Mouse (Mus musculus) hindbrain, embryonic 13.5 days (tissue): Measurements from ENCODE around the gene Cdh6. TPM values are rescaled to one million over a fixed set of nuclear protein-coding genes. Genes with fewer than 3 reads are reported as not detected.

Source experiments
- ATAC-seq: fragments of 200-750 bp; cut with Nextera tagmentation; 2 replicates; pipeline ENCODE4 v1.8.0; 2017; ENCODE audit warnings: moderate TSS enrichment; ENCODE audit not compliant: low FRiP score
- H3K27ac ChIP-seq: fragments of 300-500 bp; sonication (generic); 2 replicates; pipeline ENCODE4 v1.5.1; 2015; ENCODE audit warnings: inconsistent platforms, mild to moderate bottlenecking, moderate library complexity
- H3K27me3 ChIP-seq: fragments of 300-500 bp; sonication (generic); 2 replicates; pipeline ENCODE4 v1.6.1; 2015; ENCODE audit warnings: mild to moderate bottlenecking, inconsistent platforms
- H3K36me3 ChIP-seq: fragments of 300-500 bp; sonication (generic); 2 replicates; pipeline ENCODE4 v1.6.1; 2015; ENCODE audit warnings: mild to moderate bottlenecking, inconsistent platforms
- H3K4me1 ChIP-seq: fragments of 300-500 bp; sonication (generic); replicated peaks from 2 replicates; pipeline ENCODE4 v1.6.1; 2015; ENCODE audit warnings: inconsistent platforms
- H3K4me2 ChIP-seq: fragments of 300-500 bp; sonication (generic); 2 replicates; pipeline ENCODE4 v1.6.1; 2015; ENCODE audit warnings: inconsistent platforms, mild to moderate bottlenecking, moderate library complexity
- H3K4me3 ChIP-seq: fragments of 300-500 bp; sonication (generic); 2 replicates; pipeline ENCODE4 v1.5.1; 2015; ENCODE audit warnings: mild to moderate bottlenecking, inconsistent platforms
- H3K9ac ChIP-seq: fragments of 300-500 bp; sonication (generic); 2 replicates; pipeline ENCODE4 v1.6.1; 2015; ENCODE audit warnings: mild to moderate bottlenecking, inconsistent platforms
- H3K9me3 ChIP-seq: fragments of 300-500 bp; sonication (generic); 2 replicates; pipeline ENCODE4 v1.6.1; 2016; ENCODE audit warnings: inconsistent platforms
- WGBS: fragments of 180-500 bp; shearing (Covaris S2); methylation state at CpG from one replicate; pipeline ENCODE4 v1.1.7; 2015; 5-methylcytosine and 5-hydroxymethylcytosine counted together
- polyA plus RNA-seq: library from polyadenylated mRNA; unstranded; fragments of >200 nt; fragmentation: Nextera tagmentation; extraction: Ambion mirVana; gene quantifications from 2 replicates; pipeline ENCODE4 v1.2.1, GENCODE M21; 2015

The Cdh6 gene
- polyA plus RNA-seq, 1 experiment from 2014 or later, result 13.7 TPM

DNA sequence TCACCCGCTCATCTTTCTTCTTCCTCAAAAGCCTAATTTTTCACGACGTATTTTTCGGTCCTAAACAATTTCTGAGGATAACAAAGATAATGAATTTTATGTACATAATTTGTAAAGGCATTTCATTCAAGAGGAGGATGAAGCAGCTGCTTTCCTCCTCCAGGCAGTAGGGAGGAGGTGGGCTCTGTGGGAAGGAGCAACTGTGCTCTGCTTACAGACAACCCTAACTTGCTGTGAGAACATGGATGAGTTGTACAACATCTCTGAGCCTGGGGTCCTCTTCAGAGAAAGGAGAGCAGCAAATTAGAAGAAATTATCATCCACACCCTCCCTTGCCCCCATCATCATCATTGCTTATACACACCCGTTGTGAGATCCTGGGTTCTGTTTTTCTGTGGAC is 33.8 kb downstream of the Cdh6 start:
- H3K27ac ChIP-seq, result no peak overlapping the region
- H3K4me3 ChIP-seq, result no peak overlapping the region
- 0 out of 2 replicates have a peak, but pooled peaks cover 2% of the 10 kb centered on the region for H3K9me3 ChIP-seq
- H3K36me3 ChIP-seq, result no peaks in the 10 kb centered on the region
- no peak overlapping the region for H3K9ac ChIP-seq
- H3K4me2 ChIP-seq, result no peak overlapping the region
- 71% methylated on average over 5 of the region's 5 CpGs for WGBS
- no peaks in the 10 kb centered on the region for H3K27me3 ChIP-seq
- H3K4me1 ChIP-seq, result peaks cover 17% of the 10 kb centered on the region
- ATAC-seq, result no peak

DNA sequence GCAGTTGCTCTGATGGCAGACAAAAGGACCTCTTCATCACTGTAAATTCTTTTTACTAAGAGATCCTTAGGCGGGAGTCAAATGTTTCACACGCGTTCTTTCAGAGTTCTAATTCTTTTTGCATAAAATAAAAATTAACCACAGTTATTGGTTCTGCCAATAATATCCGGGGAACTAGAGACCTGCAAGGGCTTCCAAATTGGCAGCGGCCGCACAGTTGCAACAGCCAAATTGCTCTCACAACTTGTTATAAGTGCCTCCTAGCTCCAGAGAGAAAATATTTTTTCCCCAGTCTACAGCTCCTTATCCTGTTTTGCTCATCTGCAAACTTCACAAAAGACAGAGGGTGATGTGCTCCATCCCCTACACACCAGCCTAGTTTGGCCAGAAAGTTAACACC is 36.3 kb downstream of the Cdh6 start:
- Histone ChIP-seq H3K27me3 (no peaks in the 10 kb centered on the region), H3K27ac (no peak overlapping the region), H3K4me2 (no peak overlapping the region), H3K4me3 (no peak overlapping the region), H3K36me3 (no peaks in the 10 kb centered on the region), H3K4me1 (peaks cover 17% of the 10 kb centered on the region), H3K9me3 (no peaks in the 10 kb centered on the region), H3K9ac (no peak overlapping the region)
- WGBS, result 80% methylated on average over 6 of the region's 6 CpGs
- no peak for ATAC-seq

DNA sequence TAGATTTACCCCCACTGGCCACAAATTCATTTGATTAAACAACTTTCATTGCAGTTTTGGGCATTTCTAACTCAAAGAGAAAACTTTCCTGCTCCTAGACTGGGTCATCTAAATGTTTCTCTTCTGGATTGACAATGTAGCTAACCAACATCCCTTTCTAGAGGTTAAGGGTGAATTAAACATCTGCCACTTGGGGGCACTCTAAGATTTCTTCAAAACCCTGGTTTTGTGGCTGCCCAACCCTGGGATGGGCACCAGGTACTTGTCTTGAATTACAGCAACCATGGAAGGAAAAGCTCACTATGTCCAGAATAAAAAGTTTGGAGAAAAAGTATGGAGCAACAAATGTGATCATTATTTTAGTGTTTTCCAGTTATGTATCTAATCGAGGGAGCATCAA is 39.4 kb downstream of the Cdh6 start:
- Histone ChIP-seq H3K4me1 (peaks cover 17% of the 10 kb centered on the region), H3K4me3 (no peak overlapping the region), H3K27ac (no peak overlapping the region), H3K9me3 (no peaks in the 10 kb centered on the region), H3K4me2 (no peak overlapping the region), H3K27me3 (no peaks in the 10 kb centered on the region), H3K9ac (no peak overlapping the region), H3K36me3 (no peaks in the 10 kb centered on the region)
- WGBS, result 83% methylated on average over 1 of the region's 1 CpGs
- no peak for ATAC-seq

DNA sequence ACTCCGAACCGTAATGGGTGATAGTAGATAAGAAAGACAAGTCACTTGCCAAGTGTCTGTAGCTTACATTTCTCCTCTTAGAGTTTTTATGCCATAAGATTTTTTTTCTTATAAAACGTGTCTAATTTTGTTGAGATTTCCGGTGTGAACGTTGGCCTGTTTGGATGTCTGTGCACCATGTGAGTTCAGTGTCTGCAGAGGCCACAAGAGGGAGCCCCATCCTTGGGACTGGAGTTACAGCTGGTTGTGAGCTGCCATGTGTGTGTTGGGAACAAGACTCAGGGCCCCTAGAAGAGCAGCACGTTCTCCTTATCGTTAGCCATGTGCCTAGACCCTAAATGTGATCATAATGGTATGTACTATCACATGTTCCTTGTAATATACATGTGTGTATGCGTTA is 40.1 kb downstream of the Cdh6 start:
- WGBS, result 95% methylated on average over 8 of the region's 8 CpGs
- no peak overlapping the region for H3K4me2 ChIP-seq
- no peak overlapping the region for H3K9ac ChIP-seq
- H3K27me3 ChIP-seq, result no peaks in the 10 kb centered on the region
- no peak overlapping the region for H3K27ac ChIP-seq
- H3K4me3 ChIP-seq, result no peak overlapping the region
- H3K9me3 ChIP-seq, result no peaks in the 10 kb centered on the region
- ATAC-seq, result no peak
- H3K36me3 ChIP-seq, result no peaks in the 10 kb centered on the region
- peaks cover 17% of the 10 kb centered on the region for H3K4me1 ChIP-seq

DNA sequence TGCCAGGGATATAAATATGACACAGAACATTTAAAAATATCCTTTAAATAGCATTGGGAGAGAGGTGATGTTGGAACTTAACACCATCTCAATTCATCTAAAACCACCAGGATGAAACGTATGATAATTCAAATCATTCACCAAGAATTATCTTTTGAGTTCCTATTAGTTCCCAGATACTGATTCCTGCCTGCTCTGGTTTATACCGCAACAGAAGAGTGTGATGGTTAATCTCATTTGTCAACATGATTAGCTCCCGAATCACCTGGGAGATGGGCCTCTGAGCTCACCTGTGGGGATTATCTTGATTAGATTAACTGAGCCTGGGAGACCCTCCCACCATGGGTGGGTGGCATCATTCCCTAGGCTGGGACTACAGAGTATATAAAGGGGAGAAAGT is 41.0 kb downstream of the Cdh6 start:
- ATAC-seq, result no peak
- WGBS, result 91% methylated on average over 3 of the region's 3 CpGs

DNA sequence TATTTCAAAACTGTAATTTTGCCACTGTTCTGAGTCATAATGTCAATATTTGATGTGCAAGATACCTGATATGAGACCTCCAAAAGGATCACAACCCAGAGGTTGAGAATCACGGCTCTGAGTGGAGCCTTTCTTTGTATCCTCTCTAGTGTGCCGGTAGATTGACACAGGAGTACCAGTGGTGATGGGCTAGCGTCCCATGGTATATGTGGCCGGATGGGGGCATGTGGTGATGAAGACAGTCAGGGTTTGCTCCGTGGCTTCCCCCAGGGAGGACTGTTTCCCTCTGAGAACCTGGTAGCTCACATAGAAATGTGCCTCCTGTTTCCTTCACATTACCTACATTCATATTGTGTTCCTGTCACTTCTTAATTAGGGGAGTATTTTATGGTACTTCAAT is 43.2 kb downstream of the Cdh6 start:
- Histone ChIP-seq H3K9ac (no peak overlapping the region), H3K4me3 (no peak overlapping the region), H3K27me3 (no peaks in the 10 kb centered on the region), H3K27ac (no peak overlapping the region), H3K36me3 (no peaks in the 10 kb centered on the region), H3K4me2 (no peak overlapping the region), H3K4me1 (no peaks in the 10 kb centered on the region), H3K9me3 (no peaks in the 10 kb centered on the region)
- 73% methylated on average over 5 of the region's 5 CpGs for WGBS
- ATAC-seq, result no peak

More for the DNA sequence above, 41.0 kb downstream of the Cdh6 start:
- Histone ChIP-seq H3K9me3 (no peaks in the 10 kb centered on the region), H3K9ac (no peak overlapping the region), H3K4me1 (peaks cover 17% of the 10 kb centered on the region), H3K27me3 (no peaks in the 10 kb centered on the region), H3K36me3 (no peaks in the 10 kb centered on the region), H3K27ac (no peak overlapping the region), H3K4me3 (no peak overlapping the region), H3K4me2 (no peak overlapping the region)

DNA sequence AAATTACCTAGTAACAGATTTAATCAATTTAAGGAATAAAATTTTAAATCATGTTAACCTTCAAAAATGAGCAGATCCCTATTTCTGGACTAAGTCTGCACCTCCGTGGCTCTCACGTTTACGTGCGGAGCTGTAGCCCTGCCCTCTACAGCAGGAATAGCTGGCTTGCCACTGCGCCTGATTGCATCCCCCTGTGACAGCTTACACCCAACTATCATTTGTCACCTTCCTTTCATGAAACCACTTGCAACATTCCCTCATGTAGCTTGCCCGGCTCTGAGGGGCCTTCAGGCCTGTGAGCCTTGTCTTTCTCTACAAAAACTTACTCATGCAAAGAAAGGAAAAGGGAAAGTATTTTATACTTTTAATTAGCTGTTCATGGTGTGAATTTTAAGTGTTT is 73.1 kb downstream of the Cdh6 start:
- peaks cover 3% of the 10 kb centered on the region; the same call in 1 of the 2 replicates for H3K4me1 ChIP-seq
- 60% methylated on average over 6 of the region's 6 CpGs for WGBS
- no peaks in the 10 kb centered on the region for H3K27me3 ChIP-seq
- no peaks in the 10 kb centered on the region for H3K9me3 ChIP-seq
- H3K4me3 ChIP-seq, result no peak overlapping the region
- H3K27ac ChIP-seq, result no peak overlapping the region
- H3K9ac ChIP-seq, result no peak overlapping the region
- H3K36me3 ChIP-seq, result no peaks in the 10 kb centered on the region
- H3K4me2 ChIP-seq, result no peak overlapping the region
- ATAC-seq, result no peak

DNA sequence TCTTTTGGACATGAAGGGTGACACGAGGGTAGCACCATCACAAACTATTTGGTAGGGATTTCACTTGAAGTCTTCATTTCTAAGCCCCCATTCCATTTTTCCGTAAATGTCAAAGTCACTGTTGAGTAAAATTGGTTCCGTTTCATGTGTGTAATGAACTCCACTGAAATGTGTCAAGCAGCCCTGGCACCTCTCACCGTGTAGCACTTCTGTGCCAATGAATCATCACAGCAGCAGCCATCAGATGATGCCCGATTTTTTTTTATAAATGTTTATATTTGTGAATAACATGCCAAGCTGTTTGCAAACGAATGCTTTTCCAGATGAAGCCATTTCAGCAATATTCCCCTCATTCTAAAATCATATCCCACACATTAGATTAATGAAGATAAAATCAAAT is 75.6 kb downstream of the Cdh6 start:
- Histone ChIP-seq H3K36me3 (no peaks in the 10 kb centered on the region), H3K27me3 (no peaks in the 10 kb centered on the region), H3K9ac (no peak overlapping the region), H3K27ac (no peak overlapping the region), H3K9me3 (no peaks in the 10 kb centered on the region), H3K4me3 (no peak overlapping the region), H3K4me1 (peaks cover 17% of the 10 kb centered on the region), H3K4me2 (no peak overlapping the region)
- ATAC-seq, result no peak
- 78% methylated on average over 6 of the region's 6 CpGs for WGBS

DNA sequence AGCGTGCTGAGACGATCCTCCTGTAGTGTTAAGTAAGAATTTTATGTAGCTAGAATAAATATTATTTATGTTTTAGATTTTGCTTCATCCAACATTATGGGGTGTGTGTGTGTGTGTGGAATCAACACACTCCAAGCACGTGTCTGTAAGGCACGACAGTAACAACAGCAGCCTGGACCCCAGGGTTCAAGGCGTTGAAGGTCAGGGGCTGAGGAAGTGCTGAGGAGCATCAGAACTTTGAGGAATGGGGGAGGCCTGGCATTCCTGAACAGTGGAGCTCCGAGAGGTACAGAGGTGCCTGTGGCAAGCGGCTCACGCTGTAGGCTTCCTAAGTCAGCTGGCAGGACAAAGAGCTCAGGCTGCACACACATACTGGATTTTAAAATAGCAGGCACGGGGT is 78.1 kb downstream of the Cdh6 start:
- 0 out of 2 replicates have a peak, but pooled peaks have one; percentile 8 for ATAC-seq
- Histone ChIP-seq H3K36me3 (no peaks in the 10 kb centered on the region), H3K9me3 (no peaks in the 10 kb centered on the region), H3K4me2 (no peak overlapping the region), H3K9ac (no peak overlapping the region), H3K27ac (no peak overlapping the region), H3K4me1 (peaks cover 17% of the 10 kb centered on the region), H3K4me3 (no peak overlapping the region), H3K27me3 (no peaks in the 10 kb centered on the region)
- 64% methylated on average over 9 of the region's 9 CpGs for WGBS

DNA sequence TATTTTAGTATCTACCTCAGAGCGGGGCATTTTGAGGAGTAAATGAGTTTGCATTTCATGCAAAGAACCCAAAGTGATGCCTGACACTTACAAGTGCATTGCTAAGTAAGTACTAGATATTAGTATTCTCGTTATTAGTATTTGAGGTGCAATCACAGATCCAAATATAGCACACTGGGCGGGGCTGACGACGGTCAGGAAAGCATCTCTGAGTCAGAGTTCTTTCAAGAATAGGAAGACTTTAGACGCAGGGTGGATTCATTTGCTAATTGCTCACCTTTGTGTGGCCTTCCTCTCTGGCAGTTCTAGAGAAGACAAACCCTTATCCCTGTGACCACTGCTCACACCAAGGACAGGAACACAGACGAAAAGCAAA is 78.6 kb downstream of the Cdh6 start:
- WGBS, result 64% methylated on average over 7 of the region's 7 CpGs
- Histone ChIP-seq H3K9me3 (no peaks in the 10 kb centered on the region), H3K27ac (no peak overlapping the region), H3K36me3 (no peaks in the 10 kb centered on the region), H3K27me3 (no peaks in the 10 kb centered on the region), H3K4me2 (no peak overlapping the region), H3K4me1 (peaks cover 17% of the 10 kb centered on the region), H3K4me3 (no peak overlapping the region), H3K9ac (no peak overlapping the region)
- no peak for ATAC-seq

DNA sequence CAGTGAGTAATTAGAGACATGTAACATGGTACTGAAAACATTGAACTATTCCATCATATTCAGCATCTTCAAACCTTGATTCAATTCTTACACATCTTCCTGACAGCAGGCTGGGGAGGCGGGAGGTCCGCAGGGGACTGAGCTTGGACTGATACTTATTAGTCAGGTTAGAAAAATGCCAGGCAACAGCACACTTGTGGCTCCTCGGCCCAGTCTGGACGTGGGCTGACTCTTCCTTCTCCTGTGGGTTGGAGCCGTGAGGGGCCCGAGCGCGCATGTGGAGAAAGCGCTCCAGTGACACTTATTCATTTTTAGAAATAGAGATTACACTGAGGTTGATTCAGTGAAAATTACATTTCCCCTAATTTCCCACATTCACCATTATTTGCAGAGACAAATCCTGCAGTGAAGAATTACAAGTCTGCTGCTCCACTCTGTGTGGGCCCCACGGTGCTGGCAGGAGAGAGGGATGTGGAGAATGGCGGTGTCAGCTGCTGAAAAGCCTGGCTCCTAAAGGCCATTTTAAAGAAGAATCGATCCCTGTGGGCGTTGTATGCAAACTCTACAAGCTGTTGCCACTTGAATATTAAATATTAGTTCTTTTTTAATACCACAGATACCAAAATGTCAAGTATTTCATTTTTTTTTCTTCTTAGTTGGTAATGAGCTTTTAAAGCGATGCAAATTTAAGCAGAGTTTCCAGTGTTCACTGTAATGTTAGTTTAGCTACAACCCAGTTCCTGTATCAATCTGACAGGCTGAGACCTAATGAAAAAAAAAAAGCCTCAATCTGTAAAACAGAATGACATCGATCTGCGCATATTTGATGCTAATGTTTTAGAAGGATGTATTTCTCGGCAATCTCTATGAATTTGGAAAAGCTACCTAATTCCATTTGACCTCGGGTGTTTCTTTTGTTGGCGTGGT is 79.3 kb downstream of the Cdh6 start:
- Histone ChIP-seq H3K27ac (0 out of 2 replicates have a peak overlapping the region, but pooled peaks have one; percentile 9), H3K4me1 (peaks cover 17% of the 10 kb centered on the region), H3K36me3 (no peaks in the 10 kb centered on the region), H3K27me3 (no peaks in the 10 kb centered on the region), H3K4me3 (no peak overlapping the region), H3K4me2 (no peak overlapping the region), H3K9ac (no peak overlapping the region), H3K9me3 (no peaks in the 10 kb centered on the region)
- no peak for ATAC-seq
- 67% methylated on average over 19 of the region's 19 CpGs for WGBS

DNA sequence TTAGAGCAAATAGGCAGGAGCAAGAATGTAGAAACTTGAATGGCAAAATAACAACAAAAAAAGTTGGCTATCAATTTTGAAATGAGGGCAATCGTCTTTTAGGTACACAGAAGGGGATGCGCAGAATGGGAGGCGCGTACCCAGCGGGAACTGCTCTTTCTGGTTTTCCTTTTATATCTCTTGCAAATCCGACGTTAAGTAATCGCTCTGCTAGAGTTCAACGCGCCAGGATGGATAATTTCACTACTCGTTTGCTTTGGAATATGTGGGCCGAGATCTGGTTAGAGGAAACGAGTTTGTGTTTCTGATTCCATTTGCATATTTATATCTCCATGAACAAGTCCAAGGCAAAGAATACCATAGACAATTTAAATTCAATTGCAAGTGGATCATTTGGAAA is 81.4 kb downstream of the Cdh6 start:
- WGBS, result 84% methylated on average over 13 of the region's 13 CpGs
- H3K9ac ChIP-seq, result no peak overlapping the region
- no peak overlapping the region for H3K4me2 ChIP-seq
- H3K9me3 ChIP-seq, result no peaks in the 10 kb centered on the region
- H3K27me3 ChIP-seq, result no peaks in the 10 kb centered on the region
- no peak for ATAC-seq
- no peaks in the 10 kb centered on the region for H3K36me3 ChIP-seq
- H3K4me3 ChIP-seq, result no peak overlapping the region
- H3K4me1 ChIP-seq, result peaks cover 17% of the 10 kb centered on the region
- H3K27ac ChIP-seq, result no peak overlapping the region

DNA sequence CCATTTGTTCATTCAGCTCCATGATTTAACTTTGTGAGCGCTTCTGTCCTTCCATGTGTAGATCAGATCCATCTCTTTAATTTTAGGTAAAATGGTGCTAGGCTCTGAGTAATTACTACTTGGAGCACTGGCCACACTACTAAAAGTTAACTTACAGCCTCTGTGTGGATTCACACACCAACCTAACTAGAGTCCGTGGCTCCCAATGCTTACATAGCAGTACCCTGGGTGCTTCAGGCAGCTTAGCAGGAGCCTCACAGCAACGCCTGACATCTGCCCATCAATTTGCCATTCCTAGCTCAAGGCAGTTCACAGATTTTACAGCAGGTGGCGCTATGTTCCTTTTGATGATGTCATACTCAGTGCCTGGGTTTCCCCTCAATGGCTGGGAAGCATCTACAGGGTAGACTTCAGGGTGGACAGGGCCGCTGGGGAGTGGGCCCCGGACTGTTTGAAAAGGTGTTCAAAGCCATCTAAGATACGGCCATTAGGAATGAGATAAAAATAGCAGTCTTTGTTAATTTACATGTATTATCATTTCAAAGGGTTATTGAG is 84.9 kb downstream of the Cdh6 start:
- Histone ChIP-seq H3K4me3 (no peak overlapping the region), H3K36me3 (no peaks in the 10 kb centered on the region), H3K27ac (no peak overlapping the region), H3K9ac (no peak overlapping the region), H3K27me3 (no peaks in the 10 kb centered on the region), H3K4me2 (no peak overlapping the region), H3K4me1 (no peaks in the 10 kb centered on the region), H3K9me3 (no peaks in the 10 kb centered on the region)
- 45% methylated on average over 7 of the region's 7 CpGs for WGBS
- peak; percentile 72; the same call in 1 of the 2 replicates for ATAC-seq
